Mouse (Mus musculus) macrophage (primary cell): ENCODE results near the gene Elk3. TPM values are rescaled to one million over a fixed set of nuclear protein-coding genes. Genes with fewer than 3 reads are reported as not detected.

Experiments used
- H3K27ac ChIP-seq: fragments of 350-480 bp; formaldehyde crosslinking; 2 replicates; pipeline ENCODE4 v1.9.0; 2021
- H3K36me3 ChIP-seq: fragments of 350-480 bp; formaldehyde crosslinking; 2 replicates; pipeline ENCODE4 v1.9.0; 2021; ENCODE audit errors: inconsistent target
- H3K4me3 ChIP-seq: fragments of 350-480 bp; formaldehyde crosslinking; 2 replicates; pipeline ENCODE4 v1.9.0; 2021; ENCODE audit errors: inconsistent target
- H3K79me2 ChIP-seq: fragments of 350-480 bp; formaldehyde crosslinking; 2 replicates; pipeline ENCODE4 v1.9.0; 2021; ENCODE audit errors: inconsistent target
- WGBS: methylation state at CpG from one replicate; pipeline ENCODE4 v1.1.7; 2026; ENCODE audit warnings: inconsistent platforms; ENCODE audit not compliant: missing documents; 5-methylcytosine and 5-hydroxymethylcytosine counted together
- polyA plus RNA-seq: library from polyadenylated mRNA; stranded (reverse); fragments of 250-400 nt; gene quantifications from 3 replicates; pipeline ENCODE4 v1.2.4, GENCODE M21; 2018; ENCODE audit warnings: inconsistent platforms

Elk3 gene
- polyA plus RNA-seq, 1 experiment from 2014 or later: 23.9 TPM

GRCm38 (mm10) chr10:93205287-93205956 lies 105.5 kb downstream of the Elk3 start:
- peaks cover 99% of the 10 kb centered on the region for H3K79me2 ChIP-seq
- no peak overlapping the region for H3K27ac ChIP-seq
- no peaks in the 10 kb centered on the region for H3K36me3 ChIP-seq
- 76% methylated on average over 4 of the region's 4 CpGs for WGBS
- H3K4me3 ChIP-seq: no peak overlapping the region

- no peak overlapping the region for H3K4me3 ChIP-seq
Measured at GRCm38 (mm10) chr10:93201846-93202458, 109.0 kb downstream of the Elk3 start.

GRCm38 (mm10) chr10:93198958-93199357 lies 112.0 kb downstream of the Elk3 start:
- Histone ChIP-seq H3K27ac (no peak overlapping the region), H3K4me3 (no peak overlapping the region), H3K79me2 (peaks cover 98% of the 10 kb centered on the region), H3K36me3 (peaks cover 11% of the 10 kb centered on the region; the same call in 1 of the 2 replicates)
- WGBS: 94% methylated on average over 3 of the region's 3 CpGs

More at GRCm38 (mm10) chr10:93201846-93202458, 109.0 kb downstream of the Elk3 start:
- H3K36me3 ChIP-seq: peaks cover 11% of the 10 kb centered on the region; the same call in 1 of the 2 replicates
- H3K79me2 ChIP-seq: peaks cover 99% of the 10 kb centered on the region
- no peak overlapping the region for H3K27ac ChIP-seq
- 96% methylated on average over 6 of the region's 6 CpGs for WGBS

Other genes with a start within 250 kb of the Elk3 start
- not detected in 3 replicates for gene Cfap54, start 229.5 kb downstream of the Elk3 start, polyA plus RNA-seq
- 15.0 to 16.1 TPM (median 15.3 TPM) in 3 replicates for gene Cdk17, start 150.3 kb downstream of the Elk3 start, polyA plus RNA-seq
- 45.6 to 60.4 TPM (median 53.7 TPM) in 3 replicates for gene Lta4h, start 142.3 kb upstream of the Elk3 start, polyA plus RNA-seq
- gene Hal, start 177.6 kb upstream of the Elk3 start, polyA plus RNA-seq: 0.50 to 0.55 TPM (median 0.52 TPM) in 3 replicates
- gene Amdhd1, start 228.9 kb upstream of the Elk3 start, polyA plus RNA-seq: 0.07 to 0.08 TPM in 2 of 3 replicates, not detected in the other
- not detected in 3 replicates for gene Ccdc38, start 229.5 kb upstream of the Elk3 start, polyA plus RNA-seq